Mouse (Mus musculus): Measurements from ENCODE around the gene Anln. TPM values are rescaled to one million over a fixed set of nuclear protein-coding genes. Genes with fewer than 3 reads are reported as not detected.

The Anln gene
- polyA plus RNA-seq, 1 experiment from 2014 or later = 38.7 TPM

DNA sequence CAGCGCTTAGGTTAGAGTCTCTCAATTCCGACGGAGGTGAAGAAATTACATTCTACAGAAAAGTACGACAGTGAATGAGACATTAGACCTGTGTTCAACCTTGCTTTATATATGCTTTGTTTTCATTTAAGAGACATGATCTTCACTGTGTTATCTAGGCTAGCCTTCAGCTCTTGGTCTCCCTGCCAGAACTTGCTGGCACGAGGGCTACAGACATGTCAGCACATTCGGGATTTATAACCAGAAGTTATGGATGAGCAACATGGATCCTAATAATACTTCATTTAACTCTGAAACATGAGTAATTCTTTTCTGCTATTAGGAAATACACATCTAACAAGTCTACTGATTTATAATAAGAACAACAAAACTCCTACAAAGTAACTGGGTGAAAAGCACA lies 28.1 kb downstream of the Anln start:
- no peak overlapping the region for H3K4me2 ChIP-seq (ENCODE audit: low read depth, low read length)
- DNase-seq (ENCODE audit: low spot score) (no peak), ATAC-seq (ENCODE audit: low read depth) (no peak)
- H3K27me3 ChIP-seq (replicated peaks; ENCODE audit: control insufficient read depth, insufficient read depth, low read length) = no peaks in the 10 kb centered on the region
- peaks cover 85% of the 10 kb centered on the region for H3K36me3 ChIP-seq (ENCODE audit: control insufficient read depth, insufficient read depth, low read length)
- H3K9ac ChIP-seq (ENCODE audit: low read depth, low read length) = no peak overlapping the region
- no peaks in the 10 kb centered on the region for H3K9me3 ChIP-seq (ENCODE audit: control insufficient read depth, low read length)
- no peaks in the 10 kb centered on the region for H3K4me1 ChIP-seq (ENCODE audit: control insufficient read depth, insufficient read depth, low read length)
- H3K27ac ChIP-seq (replicated peaks; ENCODE audit: low read depth, low read length) = no peak overlapping the region
- no peak overlapping the region for H3K4me3 ChIP-seq (ENCODE audit: low read depth, low read length)
- WGBS = 93% methylated on average over 6 of the region's 6 CpGs

DNA sequence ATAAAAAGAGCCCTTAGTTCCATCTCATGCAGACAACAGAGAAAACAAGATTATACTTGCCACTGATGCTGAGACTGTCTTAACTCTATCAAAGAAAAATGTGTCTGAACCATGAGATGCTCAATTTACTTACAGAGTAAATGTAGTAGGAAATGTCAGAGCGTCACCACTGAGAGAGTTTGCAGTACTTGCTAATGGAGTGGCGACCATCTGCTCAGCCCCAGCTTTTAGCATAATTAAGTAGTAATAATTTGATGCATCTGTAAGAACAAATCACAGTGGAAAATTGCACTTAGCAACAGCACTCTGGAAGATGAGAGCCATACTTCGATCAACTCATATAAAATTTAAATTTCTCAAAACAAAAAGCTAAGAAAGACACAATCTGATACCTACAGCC lies 33.1 kb downstream of the Anln start:
- no peak overlapping the region for H3K4me3 ChIP-seq (ENCODE audit: low read depth, low read length)
- H3K27ac ChIP-seq (replicated peaks; ENCODE audit: low read depth, low read length) = no peak overlapping the region
- ATAC-seq (ENCODE audit: low read depth) (no peak), DNase-seq (ENCODE audit: low spot score) (no peak)
- no peaks in the 10 kb centered on the region for H3K4me1 ChIP-seq (ENCODE audit: control insufficient read depth, insufficient read depth, low read length)
- WGBS = 86% methylated on average over 3 of the region's 3 CpGs
- no peaks in the 10 kb centered on the region for H3K27me3 ChIP-seq (replicated peaks; ENCODE audit: control insufficient read depth, insufficient read depth, low read length)
- no peak overlapping the region for H3K9ac ChIP-seq (ENCODE audit: low read depth, low read length)
- H3K9me3 ChIP-seq (ENCODE audit: control insufficient read depth, low read length) = no peaks in the 10 kb centered on the region
- H3K36me3 ChIP-seq (ENCODE audit: control insufficient read depth, insufficient read depth, low read length) = peaks cover 74% of the 10 kb centered on the region
- H3K4me2 ChIP-seq (ENCODE audit: low read depth, low read length) = no peak overlapping the region

DNA sequence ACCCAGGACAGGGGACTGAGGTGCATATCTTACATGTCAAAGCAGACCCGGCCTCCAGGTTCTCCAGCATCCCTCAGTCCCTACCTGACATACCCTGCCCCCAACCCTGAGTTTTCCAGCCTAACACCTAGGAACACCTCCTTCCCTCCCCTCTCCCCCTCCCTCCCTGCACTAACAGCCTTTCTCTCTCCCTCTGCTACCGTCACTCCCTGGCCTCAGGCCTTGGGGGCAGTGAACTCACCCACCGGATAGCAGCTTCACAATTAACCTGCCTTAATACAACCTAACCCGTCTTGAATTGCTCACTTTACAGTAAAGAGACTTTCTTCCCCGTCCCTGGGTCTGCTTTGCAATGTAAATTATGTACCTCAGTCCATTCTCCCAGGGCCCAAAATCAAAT lies 35.1 kb downstream of the Anln start:
- Histone ChIP-seq H3K9me3 (ENCODE audit: control insufficient read depth, low read length) (no peaks in the 10 kb centered on the region), H3K36me3 (ENCODE audit: control insufficient read depth, insufficient read depth, low read length) (peaks cover 66% of the 10 kb centered on the region), H3K4me2 (ENCODE audit: low read depth, low read length) (no peak overlapping the region), H3K27ac (replicated peaks; ENCODE audit: low read depth, low read length) (no peak overlapping the region), H3K4me1 (ENCODE audit: control insufficient read depth, insufficient read depth, low read length) (no peaks in the 10 kb centered on the region), H3K27me3 (replicated peaks; ENCODE audit: control insufficient read depth, insufficient read depth, low read length) (no peaks in the 10 kb centered on the region), H3K4me3 (ENCODE audit: low read depth, low read length) (no peak overlapping the region), H3K9ac (ENCODE audit: low read depth, low read length) (no peak overlapping the region)
- ATAC-seq (ENCODE audit: low read depth) = no peak
- WGBS = 65% methylated on average over 5 of the region's 5 CpGs
- DNase-seq (ENCODE audit: low spot score) = no peak

DNA sequence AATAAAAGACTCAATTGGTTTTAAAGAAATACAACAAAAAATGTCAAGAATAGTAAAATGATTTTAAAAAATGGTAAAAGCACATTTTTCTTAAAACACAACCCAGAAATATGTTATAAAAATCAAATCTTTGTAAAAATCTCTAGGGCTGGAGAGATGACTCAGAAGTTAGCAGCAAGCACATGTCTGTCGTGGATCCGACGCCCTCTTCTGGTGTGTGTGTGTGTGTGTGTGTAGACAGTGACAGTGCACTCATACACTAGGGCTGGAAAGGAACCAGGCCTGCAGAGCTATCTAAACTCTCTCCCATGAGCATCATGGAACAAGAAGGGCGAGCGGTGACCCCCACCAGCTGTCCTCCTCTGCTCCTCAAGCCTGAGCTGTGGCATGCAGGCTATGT lies 35.5 kb downstream of the Anln start:
- no peak for DNase-seq (ENCODE audit: low spot score)
- Histone ChIP-seq H3K4me1 (ENCODE audit: control insufficient read depth, insufficient read depth, low read length) (no peaks in the 10 kb centered on the region), H3K36me3 (ENCODE audit: control insufficient read depth, insufficient read depth, low read length) (peaks cover 63% of the 10 kb centered on the region), H3K27ac (replicated peaks; ENCODE audit: low read depth, low read length) (no peak overlapping the region), H3K9ac (ENCODE audit: low read depth, low read length) (no peak overlapping the region), H3K4me2 (ENCODE audit: low read depth, low read length) (no peak overlapping the region), H3K27me3 (replicated peaks; ENCODE audit: control insufficient read depth, insufficient read depth, low read length) (no peaks in the 10 kb centered on the region), H3K9me3 (ENCODE audit: control insufficient read depth, low read length) (no peaks in the 10 kb centered on the region), H3K4me3 (ENCODE audit: low read depth, low read length) (no peak overlapping the region)
- ATAC-seq (ENCODE audit: low read depth) = no peak
- WGBS = 94% methylated on average over 5 of the region's 5 CpGs

DNA sequence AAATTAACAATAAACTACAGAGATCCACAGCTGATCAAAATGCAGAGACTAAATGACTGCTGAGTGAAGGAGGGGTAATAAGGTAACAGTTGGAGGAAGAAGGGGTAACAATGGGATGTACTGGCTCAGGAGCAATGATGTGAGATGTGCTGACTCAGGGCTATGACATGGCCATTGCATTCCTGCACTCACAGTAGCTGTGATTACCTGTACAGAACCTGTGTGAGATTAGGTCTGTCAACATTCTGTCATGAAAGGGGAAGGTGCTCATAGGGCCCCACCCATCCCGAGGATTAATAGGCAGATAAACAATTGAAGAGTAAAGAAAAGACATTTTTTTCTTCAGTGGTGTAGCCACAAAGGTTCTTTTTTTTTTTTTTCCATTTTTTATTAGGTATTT lies 48.7 kb downstream of the Anln start:
- Histone ChIP-seq H3K36me3 (ENCODE audit: control insufficient read depth, insufficient read depth, low read length) (peaks cover 51% of the 10 kb centered on the region), H3K9ac (ENCODE audit: low read depth, low read length) (no peak overlapping the region), H3K4me1 (ENCODE audit: control insufficient read depth, insufficient read depth, low read length) (no peaks in the 10 kb centered on the region), H3K4me3 (ENCODE audit: low read depth, low read length) (no peak overlapping the region), H3K27me3 (replicated peaks; ENCODE audit: control insufficient read depth, insufficient read depth, low read length) (no peaks in the 10 kb centered on the region), H3K4me2 (ENCODE audit: low read depth, low read length) (no peak overlapping the region), H3K27ac (replicated peaks; ENCODE audit: low read depth, low read length) (no peak overlapping the region), H3K9me3 (ENCODE audit: control insufficient read depth, low read length) (no peaks in the 10 kb centered on the region)
- ATAC-seq (ENCODE audit: low read depth) (no peak), DNase-seq (ENCODE audit: low spot score) (no peak)
- WGBS = 86% methylated on average over 1 of the region's 1 CpGs

DNA sequence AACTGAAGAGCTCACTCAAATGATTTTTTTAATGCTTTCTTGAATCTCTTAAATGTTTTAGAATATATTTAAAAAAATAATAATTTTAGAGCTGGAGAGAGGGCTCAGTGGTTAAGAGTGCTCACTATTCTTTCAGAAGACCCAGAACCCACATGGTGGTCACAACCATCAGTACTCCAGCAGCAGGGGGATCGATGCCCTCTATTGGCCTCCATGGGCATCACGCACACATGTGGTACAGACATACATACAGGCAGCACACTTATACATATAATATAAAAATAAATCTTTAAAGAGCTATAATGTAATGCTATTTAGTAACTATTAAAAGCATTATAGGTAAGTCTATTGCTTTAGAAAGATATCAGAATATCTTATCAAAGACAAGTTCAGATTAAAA lies 51.8 kb downstream of the Anln start:
- DNase-seq (ENCODE audit: low spot score) (no peak), ATAC-seq (ENCODE audit: low read depth) (no peak)
- Histone ChIP-seq H3K27ac (replicated peaks; ENCODE audit: low read depth, low read length) (no peak overlapping the region), H3K27me3 (replicated peaks; ENCODE audit: control insufficient read depth, insufficient read depth, low read length) (no peaks in the 10 kb centered on the region), H3K4me2 (ENCODE audit: low read depth, low read length) (no peak overlapping the region), H3K9me3 (ENCODE audit: control insufficient read depth, low read length) (no peaks in the 10 kb centered on the region), H3K9ac (ENCODE audit: low read depth, low read length) (no peak overlapping the region), H3K4me3 (ENCODE audit: low read depth, low read length) (no peak overlapping the region), H3K4me1 (ENCODE audit: control insufficient read depth, insufficient read depth, low read length) (no peaks in the 10 kb centered on the region), H3K36me3 (ENCODE audit: control insufficient read depth, insufficient read depth, low read length) (peaks cover 74% of the 10 kb centered on the region)
- 100% methylated on average over 2 of the region's 2 CpGs for WGBS

DNA sequence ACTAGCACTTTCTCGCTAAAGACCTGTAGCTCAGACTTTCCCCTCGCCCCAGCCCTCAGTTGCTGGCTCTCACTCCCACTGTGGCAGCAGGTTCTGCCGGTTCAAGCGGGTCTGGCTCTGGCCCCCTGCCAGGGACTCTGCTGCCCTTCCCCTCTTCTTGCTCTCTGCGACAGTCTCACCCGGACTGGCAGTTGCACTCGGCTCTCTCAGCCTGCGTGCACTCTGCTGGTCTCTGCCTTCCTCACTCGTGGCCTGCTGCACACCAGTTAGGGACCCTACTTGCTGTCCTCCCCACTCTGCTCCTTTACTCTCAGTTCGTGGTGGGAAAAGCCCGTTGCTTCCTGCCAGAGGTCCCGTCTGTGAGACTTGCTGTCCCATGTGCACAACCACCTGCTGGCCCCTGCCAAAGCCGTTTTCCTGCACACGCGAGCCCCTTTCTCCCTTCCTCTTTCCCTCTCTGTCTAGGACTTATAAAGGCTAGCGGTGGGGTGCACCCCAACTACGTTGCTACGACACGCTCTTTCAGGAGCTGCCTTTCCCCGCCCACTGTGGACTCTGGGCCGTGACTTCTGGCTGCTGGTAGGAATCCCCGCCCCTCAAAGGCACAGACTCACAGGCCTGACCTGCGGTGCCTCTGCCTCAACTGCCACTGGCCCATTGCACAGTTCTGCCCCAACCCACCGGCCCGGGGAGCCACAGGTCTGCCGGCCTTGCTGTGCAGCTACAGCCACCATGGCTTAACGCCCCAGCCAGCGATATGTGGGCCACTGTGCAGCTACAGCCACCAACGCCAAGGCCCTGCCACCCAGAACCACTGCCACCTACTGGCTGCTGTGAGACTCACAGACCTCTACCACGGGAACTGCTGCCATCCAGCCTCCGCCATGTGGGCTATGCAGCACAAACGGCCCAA lies 61.3 kb downstream of the Anln start:
- H3K9ac ChIP-seq (ENCODE audit: low read depth, low read length) = peak overlapping the region; percentile 65
- DNase-seq (ENCODE audit: low spot score) = peak; percentile 90
- peak; percentile 94 for ATAC-seq (ENCODE audit: low read depth)
- H3K27me3 ChIP-seq (replicated peaks; ENCODE audit: control insufficient read depth, insufficient read depth, low read length) = no peaks in the 10 kb centered on the region
- WGBS = under 1% methylated on average over 30 of the region's 32 CpGs
- peaks cover 10% of the 10 kb centered on the region for H3K36me3 ChIP-seq (ENCODE audit: control insufficient read depth, insufficient read depth, low read length)
- H3K9me3 ChIP-seq (ENCODE audit: control insufficient read depth, low read length) = no peaks in the 10 kb centered on the region
- peak overlapping the region; percentile 91 for H3K4me2 ChIP-seq (ENCODE audit: low read depth, low read length)
- peak overlapping the region; percentile 54 for H3K4me3 ChIP-seq (ENCODE audit: low read depth, low read length)
- H3K27ac ChIP-seq (replicated peaks; ENCODE audit: low read depth, low read length) = peak overlapping the region; percentile 54
- 0 out of 2 replicates have a peak, but pooled peaks cover 4% of the 10 kb centered on the region for H3K4me1 ChIP-seq (ENCODE audit: control insufficient read depth, insufficient read depth, low read length)

DNA sequence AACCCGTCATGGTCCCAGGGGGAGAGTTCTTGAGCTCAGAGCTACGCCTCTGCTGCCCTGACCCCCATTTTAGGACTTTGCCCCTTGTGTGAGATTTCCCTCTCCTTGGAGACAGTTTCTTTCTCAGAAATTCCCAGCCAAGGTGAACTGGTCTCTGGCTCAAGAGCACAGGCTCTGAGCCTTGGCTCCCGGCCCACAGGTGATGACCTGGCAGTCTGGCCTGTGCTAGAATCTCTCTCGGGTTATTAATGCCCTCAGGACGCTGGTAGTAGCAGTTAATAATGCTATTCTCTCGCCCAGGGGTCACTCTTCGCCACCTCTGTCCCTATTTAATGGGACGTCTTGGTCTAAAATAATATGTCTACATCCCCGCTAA lies 61.9 kb downstream of the Anln start:
- peak overlapping the region; percentile 54 for H3K4me3 ChIP-seq (ENCODE audit: low read depth, low read length)
- peak overlapping the region; percentile 91 for H3K4me2 ChIP-seq (ENCODE audit: low read depth, low read length)
- H3K36me3 ChIP-seq (ENCODE audit: control insufficient read depth, insufficient read depth, low read length) = peaks cover 5% of the 10 kb centered on the region
- no peaks in the 10 kb centered on the region for H3K27me3 ChIP-seq (replicated peaks; ENCODE audit: control insufficient read depth, insufficient read depth, low read length)
- peak overlapping the region; percentile 54; the same call in 1 of the 2 replicates for H3K27ac ChIP-seq (replicated peaks; ENCODE audit: low read depth, low read length)
- no peaks in the 10 kb centered on the region for H3K9me3 ChIP-seq (ENCODE audit: control insufficient read depth, low read length)
- DNase-seq (ENCODE audit: low spot score) = no peak
- peak overlapping the region; percentile 65 for H3K9ac ChIP-seq (ENCODE audit: low read depth, low read length)
- ATAC-seq (ENCODE audit: low read depth) = no peak
- 0 out of 2 replicates have a peak, but pooled peaks cover 4% of the 10 kb centered on the region for H3K4me1 ChIP-seq (ENCODE audit: control insufficient read depth, insufficient read depth, low read length)
- WGBS = 19% methylated on average over 9 of the region's 9 CpGs

DNA sequence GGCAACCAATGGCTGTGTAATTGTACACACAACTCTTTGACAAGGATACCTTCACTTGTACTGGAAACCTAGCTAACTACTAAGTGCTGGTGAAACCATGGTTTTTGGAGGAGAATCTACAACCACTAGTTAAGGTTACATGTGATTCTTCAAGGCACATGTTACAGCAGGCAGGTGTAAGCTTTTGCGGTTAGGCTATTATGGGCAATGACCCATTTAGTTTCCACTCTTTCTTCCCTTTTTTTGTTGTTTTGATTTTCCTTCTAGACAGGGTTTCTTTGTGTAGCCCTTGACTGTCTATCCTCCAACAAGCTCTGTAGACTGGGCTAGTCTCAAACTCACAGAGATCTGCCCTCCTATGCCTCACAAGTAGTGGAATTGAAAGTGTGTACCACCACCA lies 64.4 kb downstream of the Anln start:
- H3K36me3 ChIP-seq (ENCODE audit: control insufficient read depth, insufficient read depth, low read length) = no peaks in the 10 kb centered on the region
- no peak overlapping the region for H3K4me3 ChIP-seq (ENCODE audit: low read depth, low read length)
- DNase-seq (ENCODE audit: low spot score) = no peak
- H3K4me1 ChIP-seq (ENCODE audit: control insufficient read depth, insufficient read depth, low read length) = 0 out of 2 replicates have a peak, but pooled peaks cover 4% of the 10 kb centered on the region
- H3K4me2 ChIP-seq (ENCODE audit: low read depth, low read length) = no peak overlapping the region
- no peaks in the 10 kb centered on the region for H3K27me3 ChIP-seq (replicated peaks; ENCODE audit: control insufficient read depth, insufficient read depth, low read length)
- WGBS = 95% methylated on average over 1 of the region's 1 CpGs
- H3K9me3 ChIP-seq (ENCODE audit: control insufficient read depth, low read length) = no peaks in the 10 kb centered on the region
- no peak for ATAC-seq (ENCODE audit: low read depth)
- H3K27ac ChIP-seq (replicated peaks; ENCODE audit: low read depth, low read length) = no peak overlapping the region
- no peak overlapping the region for H3K9ac ChIP-seq (ENCODE audit: low read depth, low read length)

Data from embryonic facial prominence, embryonic 14.5 days (tissue).